Mouse (Mus musculus): ENCODE results near the gene Psmd12.
"Not testable (repeated sequence)": the region's sequence is repeated elsewhere in the genome, so short reads cannot be mapped to it uniquely, and the experiment has no call there.

Gene Psmd12

GRCm38 (mm10) chr11:107462478-107462877 is 16.8 kb upstream of the Psmd12 start:
- DNase-seq (ENCODE audit: low read depth, low spot score) = no peak

- DNase-seq (ENCODE audit: low read depth, low spot score) = no peak
Measured at GRCm38 (mm10) chr11:107463251-107463681, 16.0 kb upstream of the Psmd12 start.

GRCm38 (mm10) chr11:107464141-107464540 is 15.1 kb upstream of the Psmd12 start:
- DNase-seq (ENCODE audit: low read depth, low spot score) = no peak

GRCm38 (mm10) chr11:107465041-107465440 is 14.2 kb upstream of the Psmd12 start:
- no peak for DNase-seq (ENCODE audit: low read depth, low spot score)

GRCm38 (mm10) chr11:107465969-107466368 is 13.3 kb upstream of the Psmd12 start:
- DNase-seq (ENCODE audit: low read depth, low spot score) = no peak

GRCm38 (mm10) chr11:107466611-107467391 is 12.5 kb upstream of the Psmd12 start:
- DNase-seq (ENCODE audit: low read depth, low spot score) = no peak

GRCm38 (mm10) chr11:107468252-107469030 is 10.8 kb upstream of the Psmd12 start:
- DNase-seq (ENCODE audit: low read depth, low spot score) = no peak

- DNase-seq (ENCODE audit: low read depth, low spot score) = peak; percentile 86
Measured at GRCm38 (mm10) chr11:107469031-107469522, 10.2 kb upstream of the Psmd12 start.

- peak; percentile 45 for DNase-seq (ENCODE audit: low read depth, low spot score)
Measured at GRCm38 (mm10) chr11:107469523-107470371, 9.5 kb upstream of the Psmd12 start.

GRCm38 (mm10) chr11:107470521-107471041 is 8.7 kb upstream of the Psmd12 start, which contains the start of gene Pitpnc1:
Gene Pitpnc1 (minus strand): TSS chr11:107470699.
- peak; percentile 92 for DNase-seq (ENCODE audit: low read depth, low spot score)

GRCm38 (mm10) chr11:107471071-107471720 is 8.1 kb upstream of the Psmd12 start:
- peak; percentile 37 for DNase-seq (ENCODE audit: low read depth, low spot score)

GRCm38 (mm10) chr11:107472304-107472703 is 7.0 kb upstream of the Psmd12 start:
- no peak for DNase-seq (ENCODE audit: low read depth, low spot score)

- DNase-seq (ENCODE audit: low read depth, low spot score) = peak; percentile 91
Measured at GRCm38 (mm10) chr11:107473137-107473820, 6.0 kb upstream of the Psmd12 start.

GRCm38 (mm10) chr11:107479862-107480203 is 549 bp downstream of the Psmd12 start:
- no peak for DNase-seq (ENCODE audit: low read depth, low spot score)

GRCm38 (mm10) chr11:107484341-107484740 is 5.1 kb downstream of the Psmd12 start:
- DNase-seq (ENCODE audit: low read depth, low spot score) = no peak

- DNase-seq (ENCODE audit: low read depth, low spot score) = no peak
Measured at GRCm38 (mm10) chr11:107502801-107503200, 23.5 kb downstream of the Psmd12 start.

GRCm38 (mm10) chr11:107504364-107504763 is 25.1 kb downstream of the Psmd12 start:
- not testable (repeated sequence) for DNase-seq (ENCODE audit: low read depth, low spot score)

- peak; percentile 30 for DNase-seq (ENCODE audit: low read depth, low spot score)
Measured at GRCm38 (mm10) chr11:107506260-107506659, 27.0 kb downstream of the Psmd12 start.

- peak; percentile 36 for DNase-seq (ENCODE audit: low read depth, low spot score)
Measured at GRCm38 (mm10) chr11:107509631-107510338, 30.5 kb downstream of the Psmd12 start.

Measured in mesoderm, embryonic 11.5 days (tissue).